Mouse (Mus musculus): ENCODE measurements around the gene Sox10. TPM values are rescaled to one million over a fixed set of nuclear protein-coding genes. Genes with fewer than 3 reads are reported as not detected.

Gene Sox10
- not detected for total RNA-seq (2023)

DNA sequence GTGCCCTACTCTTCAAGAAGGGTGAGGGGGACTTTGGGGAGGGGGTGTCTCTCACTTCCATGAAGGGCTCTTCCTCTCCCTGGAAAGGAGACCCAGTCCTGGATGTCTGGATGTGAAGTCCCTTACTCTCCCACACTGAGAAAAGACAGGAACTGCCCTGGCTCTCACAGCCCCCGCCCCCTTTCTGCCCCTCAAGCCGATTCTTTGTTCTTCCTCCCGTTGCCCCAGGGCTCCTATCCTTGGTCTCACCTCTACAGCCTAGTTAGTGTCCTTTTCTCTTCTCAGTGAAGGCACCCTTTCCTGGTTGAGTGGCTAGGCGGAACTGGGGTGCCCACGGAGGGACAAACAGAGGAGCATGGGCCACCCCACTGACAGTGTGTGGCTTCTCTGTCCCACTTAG, at the start of gene Sox10:
Gene Sox10 (minus strand): TSS at position 101 of the 400 bp plus-strand sequence.

DNA sequence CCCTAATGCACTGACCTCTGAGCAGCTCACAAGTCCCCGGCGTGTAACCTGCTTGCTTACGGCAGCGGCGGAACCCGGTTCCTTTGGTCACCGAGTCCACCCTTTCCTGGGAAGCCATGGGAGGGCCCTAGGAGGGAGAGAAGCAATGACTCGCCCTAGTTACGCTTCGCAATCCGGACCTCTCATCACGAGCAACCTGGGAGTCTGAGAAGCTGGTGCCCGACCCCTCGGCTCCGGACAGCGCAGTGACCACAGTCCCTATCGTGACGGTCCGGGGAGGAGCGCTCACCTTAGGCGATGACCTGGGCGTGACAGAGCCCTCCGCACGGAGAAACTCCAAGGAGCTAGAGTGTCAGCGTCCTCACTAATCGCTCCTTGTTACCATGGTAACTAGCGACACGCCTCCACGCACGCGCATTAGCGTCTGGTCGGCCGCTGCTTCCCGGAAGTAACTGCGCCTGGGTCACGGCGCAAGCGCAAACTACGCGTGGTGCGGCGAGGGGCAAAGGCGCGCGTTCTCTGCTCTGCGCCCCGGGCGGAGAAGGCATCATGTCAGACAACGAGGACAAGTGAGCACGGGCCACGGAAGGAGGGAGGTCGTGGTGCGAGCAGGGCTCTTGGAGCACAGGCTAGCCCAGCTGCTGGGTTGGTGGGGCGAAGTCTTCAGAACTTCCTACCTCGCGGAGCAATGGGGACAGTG, 24.0 kb downstream of the Sox10 start, which contains the start of the genes Polr2f and 1700088E04Rik:
Gene Polr2f (plus strand): TSS at position 144 of the 700 bp plus-strand sequence.
Gene 1700088E04Rik (minus strand): TSS at position 388 of the 700 bp plus-strand sequence.

DNA sequence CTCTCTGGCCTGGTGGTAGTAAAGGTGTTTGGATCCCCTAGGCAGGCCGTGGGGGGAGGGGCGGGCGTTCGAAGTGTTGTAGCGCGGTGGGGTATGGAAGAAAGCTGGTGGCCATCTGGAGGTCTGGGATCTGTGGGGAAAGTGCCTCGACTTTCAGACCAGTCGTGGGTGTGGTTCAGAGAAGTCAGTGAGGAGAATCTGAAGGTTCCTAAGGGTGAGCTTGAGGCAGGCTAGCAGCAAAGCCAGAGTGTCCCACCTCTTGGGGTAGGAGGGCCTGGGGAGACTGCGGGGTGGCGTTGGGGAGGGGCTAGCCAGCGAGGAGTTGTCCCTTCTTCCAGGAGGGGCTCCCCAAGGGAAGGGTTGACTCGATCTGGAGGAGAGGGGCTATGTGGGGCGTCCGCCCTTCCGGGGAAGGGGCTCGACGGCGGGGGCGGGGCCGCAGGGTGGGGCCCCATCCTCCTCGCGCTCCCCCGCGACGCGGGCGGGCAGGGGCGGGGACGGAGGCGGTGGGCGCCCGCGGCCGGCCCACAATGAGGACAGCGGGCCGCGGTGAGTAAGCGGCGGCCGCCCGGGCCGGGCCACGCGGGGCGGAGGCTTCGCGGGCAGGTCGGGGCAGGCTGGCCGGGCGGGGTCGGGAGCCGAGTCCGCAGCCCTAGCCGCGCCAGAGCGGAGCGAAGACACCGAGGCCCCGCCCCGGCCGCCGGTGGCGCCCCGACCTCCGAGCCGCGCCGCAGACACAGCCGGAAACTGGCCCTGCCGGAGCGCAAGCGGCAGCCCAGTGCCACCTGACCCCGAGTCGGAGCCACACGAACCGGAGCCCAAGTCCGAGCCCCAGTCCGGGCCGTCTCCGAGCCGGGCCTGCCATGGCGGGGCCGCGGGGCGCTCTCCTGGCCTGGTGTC, 56.4 kb downstream of the Sox10 start, which contains the start of gene Micall1:
Gene Micall1 (plus strand): TSS at position 478 of the 900 bp plus-strand sequence.

Other genes with a start within 250 kb of the Sox10 start
- 100 to 1,000 TPM; 101 to 152 TPM for gene Lgals1, start 238.5 kb downstream of the Sox10 start, total RNA-seq (2023)
- gene Nol12, start 230.3 kb downstream of the Sox10 start, total RNA-seq (2023), result 10 to 100 TPM; 48.4 to 52.5 TPM
- 10 to 100 TPM; 42.7 to 53.7 TPM for gene Triobp, start 217.5 kb downstream of the Sox10 start, total RNA-seq (2023)
- gene H1f0, start 136.8 kb downstream of the Sox10 start, total RNA-seq (2023), result 1 to 10 TPM; 6.8 to 7.0 TPM
- not detected for gene Galr3, start 123.4 kb downstream of the Sox10 start, total RNA-seq (2023)
- 10 to 100 TPM; 36.0 to 37.8 TPM for gene Ankrd54, start 102.3 kb downstream of the Sox10 start, total RNA-seq (2023)
- 100 to 1,000 TPM; 120 to 124 TPM for gene Eif3l, start 90.1 kb downstream of the Sox10 start, total RNA-seq (2023)
- gene Micall1, start 56.3 kb downstream of the Sox10 start, total RNA-seq (2023), result 10 to 100 TPM; 53.3 to 55.5 TPM
- 10 to 100 TPM; 60.7 to 71.0 TPM for gene Polr2f, start 24.2 kb downstream of the Sox10 start, total RNA-seq (2023)
- not detected for gene 1700088E04Rik, start 24.0 kb downstream of the Sox10 start, total RNA-seq (2023)
- gene Pick1, start 63.9 kb upstream of the Sox10 start, total RNA-seq (2023), result 10 to 100 TPM; 22.3 to 25.8 TPM
- 1 to 10 TPM in 1 of 2 experiments, under 1 TPM in 1; 0.50 to 1.4 TPM for gene Gm49486, start 64.2 kb upstream of the Sox10 start, total RNA-seq (2023)
- not detected for gene Slc16a8, start 89.5 kb upstream of the Sox10 start, total RNA-seq (2023)
- gene Baiap2l2, start 120.3 kb upstream of the Sox10 start, total RNA-seq (2023), result 1 to 10 TPM; 1.9 to 2.4 TPM
- gene Pla2g6, start 163.2 kb upstream of the Sox10 start, total RNA-seq (2023), result 10 to 100 TPM; 12.7 to 16.7 TPM
- gene Maff, start 181.4 kb upstream of the Sox10 start, total RNA-seq (2023), result 100 to 1,000 TPM in 1 of 2 experiments, 10 to 100 TPM in 1; 65.3 to 114 TPM
- gene Tmem184b, start 238.3 kb upstream of the Sox10 start, total RNA-seq (2023), result 10 to 100 TPM; 39.1 to 43.3 TPM